Mouse (Mus musculus): ENCODE measurements around the gene Snx3.
A peak's percentile ranks its signal among the peaks of the same experiment; 100 is the strongest.

The Snx3 gene

DNA sequence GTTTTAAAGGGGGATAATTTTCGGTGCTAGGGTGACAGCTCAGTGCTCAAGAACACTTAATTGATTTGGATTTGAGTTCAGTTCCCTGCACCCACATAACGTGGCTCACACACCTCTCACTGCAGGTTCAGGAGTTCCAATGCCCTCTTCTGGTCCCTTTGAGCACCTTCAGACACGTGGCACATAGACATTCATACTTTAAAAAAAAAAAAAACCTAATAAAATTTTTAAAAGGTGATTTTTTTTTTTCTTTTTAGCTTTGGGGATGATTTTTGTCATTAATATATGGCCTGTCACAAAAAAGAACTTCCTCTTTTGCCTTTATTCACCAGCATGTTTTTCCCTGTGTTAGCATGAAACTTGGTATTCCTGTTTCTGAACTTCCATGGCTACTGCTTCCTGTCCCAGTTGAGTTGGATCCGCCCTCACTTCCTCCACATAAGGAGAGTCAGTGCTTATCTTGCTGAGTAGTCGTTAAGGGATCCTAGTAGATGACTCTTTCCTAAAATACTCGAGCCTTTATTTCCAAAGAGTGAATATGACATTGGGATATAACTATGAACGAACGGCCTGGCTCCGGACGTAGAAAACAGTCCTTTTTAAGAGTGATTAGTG lies 2.4 kb downstream of the Snx3 start:
- no peak for DNase-seq (ENCODE audit: low spot score)

DNA sequence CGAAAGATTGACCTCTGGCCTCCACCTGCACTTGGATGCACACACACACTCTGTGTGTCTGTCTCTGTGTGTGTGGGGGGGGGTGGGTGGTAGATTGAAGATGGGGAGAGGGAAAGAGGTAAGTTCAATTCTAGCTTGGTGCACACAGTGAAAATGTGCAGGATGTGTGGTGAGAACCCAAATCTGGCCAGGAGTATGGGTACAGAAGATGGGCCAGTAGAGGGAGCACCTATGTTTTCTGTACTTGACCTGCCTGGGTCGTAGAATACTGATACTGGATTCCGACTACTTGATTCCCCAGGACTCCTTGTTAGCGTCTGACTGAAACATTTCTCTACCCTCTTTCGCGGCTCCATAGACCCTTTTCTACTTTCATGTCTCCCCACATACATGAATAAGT lies 8.3 kb downstream of the Snx3 start:
- DNase-seq (ENCODE audit: low spot score) = no peak

DNA sequence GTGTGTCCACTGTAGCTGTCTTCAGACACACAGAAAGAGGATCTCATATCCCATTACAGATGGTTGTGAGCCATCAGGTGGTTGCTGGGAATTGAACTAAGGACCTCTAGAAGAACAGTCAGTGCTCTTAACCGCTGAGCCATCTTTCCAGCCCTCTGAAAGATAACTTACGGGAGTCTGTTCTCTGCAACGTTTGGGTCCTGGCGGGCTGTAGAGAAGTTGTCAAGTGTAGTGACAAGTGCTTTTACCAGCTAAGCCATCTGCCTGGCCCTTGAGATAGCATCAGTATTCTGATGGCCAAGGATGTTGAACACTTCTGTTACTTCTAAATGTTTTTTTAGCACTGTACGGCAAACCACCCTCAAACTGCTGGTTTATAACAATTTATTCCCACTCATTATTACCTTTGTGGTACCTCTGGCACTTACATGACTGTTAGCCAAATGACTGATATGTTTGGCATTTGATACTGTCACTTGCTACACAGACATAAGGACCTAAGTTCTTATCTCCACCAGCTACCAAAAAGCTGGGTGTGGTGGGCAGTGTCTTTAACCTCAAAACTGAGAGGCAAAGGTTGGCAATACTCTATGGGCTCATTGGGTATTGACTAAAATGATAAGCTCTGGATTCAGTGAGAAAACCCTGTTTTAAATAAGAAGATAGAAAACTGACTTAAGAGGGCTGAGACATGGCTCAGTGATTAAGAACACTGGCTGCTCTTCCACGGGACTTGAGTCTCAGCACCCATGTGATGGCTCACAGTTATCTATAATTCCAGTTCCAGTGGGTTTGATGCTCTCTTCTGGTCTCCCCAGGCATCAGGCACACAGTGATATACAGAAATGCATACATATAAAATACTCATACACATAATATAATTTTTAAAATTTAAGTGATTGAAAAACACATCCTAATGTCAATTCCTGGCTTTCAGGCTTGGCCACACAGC lies 9.6 kb downstream of the Snx3 start:
- no peak for DNase-seq (ENCODE audit: low spot score)

DNA sequence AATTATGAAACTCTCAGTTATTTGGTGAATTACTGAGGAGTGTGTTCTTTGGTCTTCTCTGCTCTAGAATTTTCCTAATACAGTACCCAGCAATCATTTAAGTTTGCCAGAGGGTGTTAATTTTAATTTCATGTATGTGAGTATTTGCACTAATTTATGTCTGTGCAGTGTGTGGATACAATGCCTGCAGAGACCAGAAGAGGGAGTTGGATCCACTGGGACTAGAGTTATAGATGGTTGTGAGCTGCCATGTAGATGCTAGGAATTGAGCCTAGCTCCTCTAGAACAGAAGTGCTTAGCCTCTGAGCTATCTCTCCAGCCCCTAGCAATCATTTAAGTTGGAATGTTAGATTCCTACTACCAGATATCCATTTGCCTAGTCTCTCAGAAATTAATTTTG lies 12.3 kb downstream of the Snx3 start:
- DNase-seq (ENCODE audit: low spot score) = no peak

DNA sequence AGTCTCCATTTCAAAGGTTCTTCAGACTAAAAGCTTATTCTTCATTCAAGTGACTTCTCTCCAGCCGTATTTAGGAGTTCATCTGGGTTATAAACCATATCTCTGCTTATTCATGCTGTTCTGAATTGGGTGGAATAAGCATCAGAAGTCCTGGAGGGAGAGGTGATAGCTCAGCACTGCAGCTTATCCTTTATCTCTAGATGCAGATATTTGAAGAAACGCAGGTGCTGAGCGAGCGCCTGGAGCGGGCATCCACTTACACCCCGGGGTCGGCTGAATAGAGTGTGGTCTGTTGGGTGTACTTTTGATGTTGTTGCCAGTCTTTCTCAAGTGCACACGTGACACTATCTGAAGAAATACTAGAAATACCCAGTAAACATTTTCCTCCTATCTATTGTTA lies 16.5 kb downstream of the Snx3 start:
- no peak for DNase-seq (ENCODE audit: low spot score)

DNA sequence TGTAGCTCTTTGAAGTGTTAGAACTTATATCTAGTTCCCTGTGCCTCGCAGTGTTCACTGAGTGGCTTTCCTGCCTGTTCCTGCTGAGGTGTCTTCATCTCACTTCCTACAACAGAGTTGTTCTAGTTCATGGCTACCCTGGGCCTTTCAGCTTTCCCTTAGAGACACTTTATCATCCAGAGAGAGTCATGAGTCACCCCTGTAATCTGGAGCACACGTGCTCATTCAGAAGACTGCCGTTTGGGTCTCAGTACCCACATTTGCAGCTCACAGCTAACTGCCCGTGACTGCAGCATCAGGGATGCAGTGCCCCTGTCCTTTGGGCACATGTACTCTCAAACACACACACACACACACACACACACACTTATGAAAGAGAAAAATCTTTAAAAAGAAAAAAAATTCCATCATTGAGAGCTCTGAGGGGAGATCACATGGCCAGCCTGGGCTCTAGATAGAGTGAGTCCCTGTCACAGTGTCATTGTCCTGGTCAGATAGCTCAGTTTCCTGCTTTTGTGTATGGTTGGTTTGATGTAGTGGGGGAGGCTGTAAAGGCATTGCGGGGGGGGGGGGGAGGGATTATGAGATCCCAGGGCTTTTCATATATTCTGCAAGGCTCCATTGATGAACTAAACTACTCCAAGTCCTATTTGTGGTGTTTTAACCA lies 19.6 kb downstream of the Snx3 start:
- DNase-seq (ENCODE audit: low spot score) = no peak

DNA sequence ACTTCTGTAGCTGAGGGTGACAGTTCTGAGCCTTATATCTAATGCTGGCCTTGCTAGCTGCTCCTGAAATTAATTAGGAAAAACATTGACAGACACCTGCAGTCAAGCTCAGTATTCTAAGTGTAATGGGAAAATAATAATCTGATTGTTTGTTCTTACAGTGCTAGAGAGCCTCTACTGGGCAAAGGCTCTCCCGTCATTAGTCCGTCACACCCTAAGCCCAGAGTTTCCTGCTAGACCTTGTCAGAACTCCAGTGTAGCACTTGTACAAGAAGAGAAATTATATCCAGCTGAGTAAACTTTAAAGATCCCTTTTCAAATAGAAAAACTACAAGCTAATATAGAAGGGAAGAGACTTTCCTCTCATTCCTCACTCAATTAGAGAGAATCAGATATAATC lies 21.1 kb downstream of the Snx3 start:
- DNase-seq (ENCODE audit: low spot score) = no peak

DNA sequence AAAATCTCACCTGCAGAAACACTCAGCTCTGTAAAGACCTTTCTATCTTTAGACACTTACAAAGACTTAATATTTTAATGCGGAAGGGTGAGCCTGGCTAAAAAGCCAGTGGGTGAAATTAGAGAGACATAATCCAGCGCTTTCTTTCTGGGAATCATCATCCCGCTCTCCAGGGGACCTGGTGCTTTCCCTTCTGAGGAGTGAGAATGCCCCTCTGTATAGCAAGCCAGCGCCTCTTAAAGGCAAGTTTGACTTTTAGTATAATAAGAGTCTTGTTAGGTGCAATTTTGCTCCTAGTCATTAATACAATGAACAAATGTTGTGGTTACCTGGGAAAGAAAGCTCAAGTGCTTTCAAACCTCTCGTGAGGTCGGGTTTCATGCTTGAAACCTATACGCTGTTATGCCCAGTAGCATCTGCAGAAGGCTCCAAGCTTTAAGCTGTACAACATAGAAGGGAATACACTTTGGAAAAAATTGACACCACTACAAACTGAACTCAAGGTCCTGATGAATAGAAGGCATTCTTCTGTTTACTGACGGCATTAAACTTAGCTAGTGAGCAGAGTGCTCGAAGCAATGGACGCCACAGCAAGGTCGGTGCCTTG lies 21.8 kb downstream of the Snx3 start:
- no peak for DNase-seq (ENCODE audit: low spot score)

DNA sequence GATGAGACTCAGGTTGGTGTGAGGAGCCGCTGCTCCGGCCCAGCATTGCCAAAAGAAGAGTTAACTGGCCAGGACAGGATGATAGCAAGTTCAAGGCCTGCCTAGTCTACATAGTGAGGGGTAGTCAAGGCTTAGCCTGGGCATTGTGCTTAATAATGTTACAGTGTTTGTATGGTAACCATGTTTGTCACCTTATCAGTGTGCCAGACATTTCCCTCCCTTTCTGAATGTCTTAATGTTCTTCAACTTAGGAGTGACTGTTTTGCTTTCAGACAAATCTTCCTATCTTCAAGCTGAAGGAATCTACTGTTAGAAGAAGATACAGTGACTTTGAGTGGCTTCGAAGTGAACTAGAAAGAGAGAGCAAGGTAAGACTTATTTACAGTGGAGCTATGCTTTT lies 23.9 kb downstream of the Snx3 start:
- no peak for DNase-seq (ENCODE audit: low spot score)

DNA sequence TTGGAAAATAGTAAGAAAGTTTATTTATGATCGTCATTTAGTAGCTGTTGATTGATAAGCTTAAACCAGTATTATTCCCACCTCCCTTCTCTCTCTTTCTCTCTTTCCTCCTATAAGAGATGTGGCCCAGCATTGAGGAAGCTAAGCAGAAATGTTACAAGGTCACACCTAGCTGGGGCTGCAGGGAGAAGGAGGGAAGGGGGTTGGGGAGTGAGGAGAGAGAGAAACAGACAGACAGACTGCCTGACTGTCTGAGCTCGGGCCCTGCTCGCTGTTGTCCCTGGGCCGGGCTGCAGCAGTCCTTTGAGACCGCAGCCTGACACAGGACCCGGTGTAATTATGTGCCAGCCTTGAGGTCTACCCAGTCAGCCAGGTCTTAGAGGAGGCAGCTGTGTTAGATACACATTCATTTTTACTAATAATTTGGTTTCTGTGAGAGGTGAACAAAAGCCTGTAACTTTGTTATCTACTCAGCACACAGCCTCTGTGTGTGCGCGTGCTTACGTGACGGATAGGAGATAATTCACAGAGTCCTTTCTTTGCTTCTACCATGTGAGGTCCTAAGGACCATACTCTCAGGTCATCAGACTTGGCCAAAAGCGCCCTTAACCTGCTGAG lies 32.1 kb downstream of the Snx3 start:
- no peak for DNase-seq (ENCODE audit: low spot score)

DNA sequence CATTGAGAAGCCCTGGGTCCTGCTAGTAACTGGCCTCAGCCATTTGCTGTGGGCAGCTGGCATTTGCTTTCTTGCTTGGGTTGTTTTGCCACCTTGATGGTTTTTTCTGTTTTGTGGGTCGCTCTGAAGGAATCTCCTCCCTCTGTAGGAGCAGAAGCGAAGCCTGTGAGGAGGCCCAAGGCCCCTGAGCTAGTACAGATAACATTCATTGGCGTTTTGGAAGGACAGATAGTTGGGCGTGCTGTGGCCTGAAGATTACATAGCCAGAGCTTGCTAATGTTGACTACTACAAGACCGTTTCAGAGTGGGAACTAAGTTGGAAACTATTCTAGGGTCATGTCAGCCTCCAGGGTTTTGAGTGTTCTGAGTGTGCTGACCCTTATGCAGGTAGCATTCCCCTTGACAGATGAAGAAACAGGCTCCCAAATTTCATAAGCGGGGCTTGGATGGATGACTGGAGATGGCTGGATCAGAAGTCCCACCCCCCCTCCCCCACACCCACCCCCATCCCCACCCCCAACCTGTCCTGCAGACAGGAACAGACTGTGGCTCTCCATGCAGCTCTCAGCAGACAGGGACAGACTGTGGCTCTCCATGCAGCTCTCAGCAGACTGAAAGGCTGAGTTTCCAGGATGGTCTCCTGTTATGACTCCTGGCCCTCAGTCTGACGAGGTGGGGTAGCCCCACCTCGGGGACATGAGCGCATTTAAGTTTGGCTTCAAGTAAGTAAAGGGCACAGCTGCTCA lies 35.9 kb downstream of the Snx3 start:
- DNase-seq (ENCODE audit: low spot score) = no peak

DNA sequence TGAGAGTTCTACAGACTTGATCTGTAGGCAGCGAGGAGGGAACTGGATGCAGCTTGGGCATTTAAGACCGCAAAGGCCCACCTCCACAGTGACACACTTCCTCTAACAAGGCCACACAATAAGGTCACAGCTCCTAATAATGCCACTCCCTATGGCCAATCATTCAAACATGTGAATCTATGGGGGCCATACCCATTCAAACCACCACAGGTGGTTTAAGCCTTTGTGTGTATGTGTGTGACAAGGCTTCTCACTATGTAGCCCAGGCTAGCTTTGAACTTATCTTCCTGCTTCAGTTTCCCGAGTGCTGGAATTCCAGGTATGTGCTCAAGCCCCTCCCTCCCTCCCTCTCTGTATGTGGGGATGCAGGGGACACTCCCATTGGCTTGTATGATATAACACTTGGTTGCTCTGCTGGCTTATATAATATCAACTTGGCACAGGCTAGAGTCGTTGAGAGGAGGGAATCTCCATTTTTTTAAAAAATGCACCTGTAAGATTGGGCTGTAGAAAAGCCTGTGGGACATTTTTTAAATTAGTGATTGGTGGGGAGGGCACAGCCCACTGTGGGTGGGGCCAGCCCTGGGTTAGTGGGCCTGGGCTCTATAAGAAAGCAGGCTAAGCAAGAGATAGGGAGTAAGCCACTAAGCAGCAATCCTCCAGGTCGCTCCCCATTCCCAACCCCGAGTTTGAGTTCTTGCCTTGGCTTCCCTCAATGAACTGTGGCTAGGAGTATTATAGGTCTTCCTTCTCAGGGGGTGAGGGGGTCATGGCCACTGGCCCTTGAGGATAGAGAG lies 44.1 kb downstream of the Snx3 start:
- no peak for DNase-seq (ENCODE audit: low spot score)

DNA sequence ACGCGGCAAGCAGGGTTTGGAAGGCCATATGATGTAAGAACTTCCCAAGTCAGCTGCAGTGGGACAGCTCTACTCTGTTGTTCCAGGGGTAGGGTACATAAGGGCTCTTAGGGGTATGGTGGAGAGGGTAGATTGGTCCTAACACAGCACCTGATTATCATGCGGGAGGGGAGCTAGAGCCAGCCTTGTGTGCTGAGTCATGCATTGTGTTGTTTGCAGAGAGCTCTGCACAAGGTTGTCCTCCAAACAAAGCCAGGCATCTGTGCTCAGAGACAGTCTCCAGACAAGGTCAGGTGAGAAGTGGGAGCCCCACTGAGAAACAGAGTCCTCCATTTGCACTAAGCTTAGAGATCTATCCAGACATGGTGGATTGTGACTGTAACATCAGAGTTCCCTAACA lies 44.7 kb downstream of the Snx3 start:
- no peak for DNase-seq (ENCODE audit: low spot score)

DNA sequence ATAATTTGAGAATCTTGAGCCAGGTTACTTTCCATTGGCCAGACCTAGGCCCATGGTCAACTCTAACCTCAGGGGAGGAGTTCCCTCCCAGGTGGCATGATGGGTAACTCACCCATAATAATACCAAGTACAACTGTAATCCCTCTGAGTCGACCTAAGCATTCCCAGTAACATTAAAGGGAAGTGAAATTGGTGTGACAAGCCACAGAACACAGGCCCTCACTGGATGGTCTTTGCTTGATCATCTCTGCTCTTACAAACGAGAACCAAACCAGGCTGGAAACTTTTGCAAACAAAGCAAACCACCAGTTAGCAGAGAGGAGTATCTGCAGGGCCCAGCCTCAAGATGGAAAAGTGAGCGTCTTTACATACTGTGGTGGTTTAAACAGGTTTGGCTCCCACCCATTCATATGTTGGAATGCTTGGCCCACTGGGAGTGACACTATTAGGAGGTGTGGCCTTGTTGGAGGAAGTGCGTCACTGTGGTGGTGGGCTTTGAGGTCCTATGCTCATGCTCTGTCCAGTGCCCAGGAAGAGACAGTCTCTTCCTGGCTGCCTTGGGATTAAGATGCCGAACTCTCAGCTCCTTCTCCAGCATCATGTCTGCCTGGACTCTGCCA lies 57.9 kb downstream of the Snx3 start:
- no peak for DNase-seq (ENCODE audit: low spot score)

DNA sequence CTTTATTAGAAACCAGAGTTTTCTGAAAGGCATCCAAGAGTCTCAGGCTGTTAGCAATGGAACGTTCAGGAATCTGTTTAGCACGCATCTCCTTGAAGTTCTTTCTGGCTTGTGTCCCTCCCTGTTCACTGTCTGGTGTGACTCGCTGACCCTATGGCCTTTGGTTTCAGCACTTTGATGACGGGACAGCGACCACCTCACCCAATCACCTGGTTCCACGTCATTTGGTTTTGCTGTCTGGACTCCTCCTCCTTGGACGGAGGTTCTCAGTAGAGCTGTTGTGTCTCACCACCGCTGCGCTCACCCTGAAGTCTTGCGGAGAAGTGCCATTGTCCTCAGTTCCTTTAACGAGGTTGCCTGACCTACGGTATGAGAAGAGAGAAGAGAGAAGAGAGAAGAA lies 60.4 kb downstream of the Snx3 start:
- DNase-seq (ENCODE audit: low spot score) = no peak

DNA sequence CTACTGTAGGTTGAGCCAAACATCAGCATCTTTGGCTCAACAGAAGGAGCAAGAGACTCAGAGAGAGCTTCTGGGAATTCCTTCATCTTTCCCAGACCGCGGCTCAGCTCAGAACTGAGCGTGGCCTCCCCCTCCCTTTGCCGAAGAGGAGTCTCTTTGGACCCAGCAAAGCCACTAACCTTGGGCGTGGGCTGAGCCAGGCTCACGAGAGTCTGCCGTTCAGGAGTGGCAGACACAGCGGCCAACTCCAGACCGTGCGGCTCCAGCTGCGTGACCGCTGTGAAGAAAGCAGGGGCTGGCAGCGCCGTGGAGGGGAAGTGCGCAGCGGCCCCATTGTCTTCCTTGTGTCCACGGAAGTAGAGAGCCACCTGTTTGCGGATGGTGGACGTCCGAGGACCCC lies 70.7 kb downstream of the Snx3 start:
- DNase-seq (ENCODE audit: low spot score) = no peak

DNA sequence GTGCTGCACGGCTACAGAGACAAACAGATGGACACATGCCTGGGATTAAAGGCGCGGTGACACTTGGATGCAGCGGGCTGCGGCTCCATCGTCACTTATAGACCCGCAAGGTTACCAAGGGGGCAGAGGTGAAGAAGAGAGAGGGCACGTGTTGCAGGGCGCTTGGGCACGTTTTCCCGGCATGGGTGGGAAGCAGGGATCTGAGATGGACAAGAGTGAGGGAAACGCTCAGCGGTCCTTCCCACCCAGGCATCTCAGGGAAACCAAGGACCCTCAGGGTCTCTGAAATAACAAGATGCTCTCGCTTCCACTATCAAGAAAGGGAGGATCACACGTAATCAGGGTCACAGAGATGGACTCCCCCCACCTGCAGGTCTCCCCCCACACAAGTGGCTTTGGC lies 71.1 kb downstream of the Snx3 start:
- DNase-seq (ENCODE audit: low spot score) = no peak

DNA sequence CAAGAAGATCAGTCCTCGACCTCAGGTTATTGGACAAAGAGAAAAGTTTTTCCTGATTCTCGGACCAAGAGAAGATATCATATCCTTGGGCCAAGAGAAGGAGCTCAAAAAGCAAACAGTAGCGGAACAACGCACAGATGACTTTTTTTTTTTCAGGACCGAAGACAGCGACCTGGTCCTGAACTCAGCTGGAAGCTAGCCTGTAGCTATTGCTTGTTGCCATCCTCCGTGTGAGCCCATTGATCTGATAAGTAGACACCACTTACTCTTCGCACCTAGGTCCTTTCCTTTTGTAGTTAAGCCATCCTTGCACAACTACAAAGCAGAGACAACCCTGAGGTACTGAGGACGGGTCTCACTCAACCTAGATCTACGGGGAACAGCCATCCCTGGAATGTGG lies 72.8 kb downstream of the Snx3 start:
- DNase-seq (ENCODE audit: low spot score) = peak; percentile 41

DNA sequence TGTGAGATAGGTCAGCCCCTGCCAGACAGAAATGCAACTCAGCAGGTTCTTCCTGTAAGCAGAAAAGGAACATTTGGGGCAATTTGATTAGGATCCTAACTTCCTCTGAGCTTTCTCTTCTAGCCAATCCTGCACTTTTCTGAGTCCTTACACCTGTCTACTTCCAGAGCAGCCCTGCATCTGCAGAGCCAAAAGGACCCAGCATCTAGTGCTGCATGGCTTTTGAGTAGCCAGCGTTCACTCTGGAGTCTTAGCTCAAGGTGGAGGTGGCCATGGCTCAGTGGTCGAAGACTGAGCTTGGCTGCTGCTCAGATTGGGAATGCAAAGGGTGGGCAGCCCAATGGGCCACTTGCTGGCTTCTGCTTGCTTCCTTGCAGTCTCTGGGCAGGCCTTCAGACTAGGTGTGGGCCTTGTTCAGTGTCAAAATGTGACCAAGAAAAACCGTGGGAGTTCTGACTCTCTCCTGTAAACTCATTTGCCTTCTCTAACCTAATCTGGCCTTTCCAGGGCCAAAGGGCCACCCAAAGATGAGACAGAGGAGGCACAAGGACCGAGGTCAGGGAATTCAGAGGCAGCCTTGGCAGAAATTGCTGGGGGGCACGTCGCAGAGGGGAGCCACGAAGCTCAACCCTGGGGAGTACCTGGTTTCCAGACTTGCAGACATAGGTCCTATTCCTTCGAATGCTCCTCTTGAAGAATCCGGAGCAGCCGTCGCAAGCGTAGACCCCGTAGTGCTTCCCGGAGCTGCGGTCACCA lies 75.9 kb downstream of the Snx3 start:
- DNase-seq (ENCODE audit: low spot score) = no peak

DNA sequence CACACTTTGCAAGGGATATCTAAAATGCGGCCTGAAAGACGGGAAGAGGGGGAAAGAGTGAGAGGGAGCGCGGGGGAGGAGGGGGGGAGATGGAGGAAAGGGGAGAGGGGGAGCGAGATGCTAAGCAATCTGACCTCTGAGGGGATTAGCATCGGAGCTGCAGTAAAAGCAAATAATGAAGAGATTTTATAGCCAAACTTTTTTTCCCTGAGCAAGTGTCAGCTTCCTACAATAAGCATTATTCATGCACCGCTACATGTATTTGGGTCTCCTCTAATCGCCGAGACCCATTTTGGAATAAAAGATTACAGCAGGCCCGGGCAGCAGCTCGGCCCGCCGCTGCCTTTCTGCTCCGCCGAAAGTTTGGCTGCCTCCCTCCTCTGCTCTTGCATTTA lies 76.4 kb downstream of the Snx3 start:
- DNase-seq (ENCODE audit: low spot score) = no peak
